Mouse (Mus musculus): ENCODE measurements around the gene Polr1d. TPM values are rescaled to one million over a fixed set of nuclear protein-coding genes. Genes with fewer than 3 reads are reported as not detected.

The Polr1d gene
- total and polyA plus RNA-seq, 3 experiments: 24.2 to 74.8 (median 66.6) TPM

- no peak overlapping the region for H3K27ac ChIP-seq
- no peak for DNase-seq
- WGBS: 97% methylated on average over 4 of the region's 4 CpGs
- no peaks in the 10 kb centered on the region for H3K36me3 ChIP-seq (ENCODE audit: control insufficient read depth, insufficient read depth, low read length)
- no peak overlapping the region for H3K4me3 ChIP-seq
- no peak for TF ChIP-seq POLR2A (IDR thresholded peaks at IDR 0.05; ENCODE audit: insufficient read depth, low read depth, low read length)
- no peak for TF ChIP-seq EP300 (IDR thresholded peaks at IDR 0.05; ENCODE audit: insufficient read depth, low read depth, low read length)
- TF ChIP-seq CTCF (IDR thresholded peaks at IDR 0.05): no peak
- H3K9ac ChIP-seq (ENCODE audit: low read depth, low read length): no peak overlapping the region
- H3K4me1 ChIP-seq (ENCODE audit: control insufficient read depth, insufficient read depth, low read length): no peaks in the 10 kb centered on the region
- no peaks in the 10 kb centered on the region for H3K27me3 ChIP-seq (ENCODE audit: control insufficient read depth, insufficient read depth, low read length)
- intact Hi-C loops (cut with DNase I): no loop called here
- no peaks in the 10 kb centered on the region; the same call in 1 of the 2 replicates for H3K79me2 ChIP-seq (replicated peaks; ENCODE audit: control insufficient read depth, insufficient read depth, low read length)
These were observed 19.7 kb downstream of the Polr1d start for GRCm38 (mm10) chr5:147096586-147096985.

DNA sequence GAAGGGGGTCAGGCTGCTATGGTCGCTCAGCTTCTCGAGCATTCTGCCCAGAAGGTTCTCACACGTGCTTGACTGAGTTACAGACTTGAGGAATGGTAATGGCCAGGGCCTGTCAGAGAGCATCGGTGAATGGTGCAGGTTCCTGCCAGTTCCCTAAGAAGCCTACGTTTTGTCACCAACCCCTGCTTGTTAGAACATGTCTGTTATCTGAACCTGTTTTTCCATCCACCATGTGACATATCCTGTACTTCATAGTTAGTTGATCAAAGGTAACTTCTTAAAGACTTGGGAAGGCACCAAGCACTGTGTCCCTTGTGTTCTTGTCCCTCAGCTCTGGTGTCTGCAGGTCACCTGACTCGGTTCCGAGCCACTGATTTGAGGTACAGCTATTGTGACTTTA lies 21.8 kb downstream of the Polr1d start:
- Histone ChIP-seq H3K27me3 (ENCODE audit: control insufficient read depth, insufficient read depth, low read length) (no peaks in the 10 kb centered on the region), H3K9ac (ENCODE audit: low read depth, low read length) (no peak overlapping the region), H3K4me3 (no peak overlapping the region), H3K79me2 (replicated peaks; ENCODE audit: control insufficient read depth, insufficient read depth, low read length) (no peaks in the 10 kb centered on the region; the same call in 1 of the 2 replicates), H3K36me3 (ENCODE audit: control insufficient read depth, insufficient read depth, low read length) (no peaks in the 10 kb centered on the region), H3K27ac (no peak overlapping the region), H3K4me1 (ENCODE audit: control insufficient read depth, insufficient read depth, low read length) (no peaks in the 10 kb centered on the region)
- 72% methylated on average over 7 of the region's 7 CpGs for WGBS
- TF ChIP-seq EP300 (IDR thresholded peaks at IDR 0.05; ENCODE audit: insufficient read depth, low read depth, low read length) (no peak), CTCF (IDR thresholded peaks at IDR 0.05) (no peak), POLR2A (IDR thresholded peaks at IDR 0.05; ENCODE audit: insufficient read depth, low read depth, low read length) (no peak)
- no peak for DNase-seq
- intact Hi-C loops (cut with DNase I): no loop called here

DNA sequence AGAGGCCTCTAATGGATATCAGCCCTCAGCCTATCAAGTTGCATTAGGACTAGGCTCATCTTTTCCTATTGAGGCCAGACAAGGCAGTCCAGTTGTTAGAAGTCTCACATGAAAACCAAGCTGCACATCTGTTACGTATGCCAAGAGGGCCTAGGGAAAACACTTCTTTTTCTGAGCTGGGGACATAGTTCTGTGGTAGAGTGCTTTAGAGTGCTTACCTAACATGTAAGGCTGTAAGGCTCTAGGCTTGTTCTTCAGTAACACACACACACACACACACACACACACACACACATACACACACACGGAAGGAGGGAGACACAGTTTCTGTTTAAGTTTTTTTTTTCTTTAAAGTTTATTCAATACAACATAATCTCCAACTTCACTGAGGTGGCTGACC lies 23.3 kb downstream of the Polr1d start:
- intact Hi-C loops (cut with DNase I): no loop called here
- 94% methylated on average over 2 of the region's 2 CpGs for WGBS
- Histone ChIP-seq H3K79me2 (replicated peaks; ENCODE audit: control insufficient read depth, insufficient read depth, low read length) (no peaks in the 10 kb centered on the region; the same call in 1 of the 2 replicates), H3K27ac (no peak overlapping the region), H3K4me3 (no peak overlapping the region), H3K9ac (ENCODE audit: low read depth, low read length) (no peak overlapping the region), H3K4me1 (ENCODE audit: control insufficient read depth, insufficient read depth, low read length) (no peaks in the 10 kb centered on the region), H3K27me3 (ENCODE audit: control insufficient read depth, insufficient read depth, low read length) (no peaks in the 10 kb centered on the region), H3K36me3 (ENCODE audit: control insufficient read depth, insufficient read depth, low read length) (no peaks in the 10 kb centered on the region)
- DNase-seq: no peak
- TF ChIP-seq POLR2A (IDR thresholded peaks at IDR 0.05; ENCODE audit: insufficient read depth, low read depth, low read length) (no peak), CTCF (IDR thresholded peaks at IDR 0.05) (no peak), EP300 (IDR thresholded peaks at IDR 0.05; ENCODE audit: insufficient read depth, low read depth, low read length) (no peak)

- H3K4me1 ChIP-seq (ENCODE audit: control insufficient read depth, insufficient read depth, low read length): no peaks in the 10 kb centered on the region
- H3K27ac ChIP-seq: no peak overlapping the region
- 86% methylated on average over 6 of the region's 6 CpGs for WGBS
- H3K79me2 ChIP-seq (replicated peaks; ENCODE audit: control insufficient read depth, insufficient read depth, low read length): no peaks in the 10 kb centered on the region; the same call in 1 of the 2 replicates
- intact Hi-C loops (cut with DNase I): no loop called here
- no peaks in the 10 kb centered on the region for H3K27me3 ChIP-seq (ENCODE audit: control insufficient read depth, insufficient read depth, low read length)
- H3K4me3 ChIP-seq: no peak overlapping the region
- no peak for DNase-seq
- H3K36me3 ChIP-seq (ENCODE audit: control insufficient read depth, insufficient read depth, low read length): no peaks in the 10 kb centered on the region
- no peak overlapping the region for H3K9ac ChIP-seq (ENCODE audit: low read depth, low read length)
- TF ChIP-seq POLR2A (IDR thresholded peaks at IDR 0.05; ENCODE audit: insufficient read depth, low read depth, low read length): no peak
- TF ChIP-seq CTCF (IDR thresholded peaks at IDR 0.05): no peak
- no peak for TF ChIP-seq EP300 (IDR thresholded peaks at IDR 0.05; ENCODE audit: insufficient read depth, low read depth, low read length)
These were observed 25.4 kb downstream of the Polr1d start for GRCm38 (mm10) chr5:147102295-147102694.

DNA sequence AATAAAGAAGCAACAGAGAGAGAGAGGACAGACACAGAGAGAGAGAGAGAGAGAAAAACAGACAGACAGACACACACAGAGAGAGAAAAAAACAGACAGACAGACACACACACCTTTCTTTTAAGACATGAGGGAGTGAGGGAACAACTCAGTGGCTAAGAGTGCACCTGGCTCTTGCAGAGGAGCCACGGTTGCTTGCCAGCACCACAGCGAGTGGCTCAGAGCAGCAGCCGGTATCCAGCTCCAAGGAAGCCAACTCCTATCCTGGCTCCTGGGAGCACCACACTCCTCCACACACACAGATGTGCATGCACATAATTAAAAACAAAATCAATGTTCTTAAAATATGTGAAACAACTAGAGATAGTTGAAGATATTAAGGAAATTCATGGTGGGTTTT lies 30.4 kb downstream of the Polr1d start:
- 86% methylated on average over 3 of the region's 3 CpGs for WGBS
- no peaks in the 10 kb centered on the region for H3K27me3 ChIP-seq (ENCODE audit: control insufficient read depth, insufficient read depth, low read length)
- no peak overlapping the region for H3K9ac ChIP-seq (ENCODE audit: low read depth, low read length)
- no peaks in the 10 kb centered on the region for H3K79me2 ChIP-seq (replicated peaks; ENCODE audit: control insufficient read depth, insufficient read depth, low read length)
- no peak overlapping the region for H3K4me3 ChIP-seq
- no peak for DNase-seq
- no peak overlapping the region for H3K27ac ChIP-seq
- H3K4me1 ChIP-seq (ENCODE audit: control insufficient read depth, insufficient read depth, low read length): no peaks in the 10 kb centered on the region
- intact Hi-C loops (cut with DNase I): no loop called here
- no peaks in the 10 kb centered on the region for H3K36me3 ChIP-seq (ENCODE audit: control insufficient read depth, insufficient read depth, low read length)
- no peak for TF ChIP-seq CTCF (IDR thresholded peaks at IDR 0.05)
- no peak for TF ChIP-seq EP300 (IDR thresholded peaks at IDR 0.05; ENCODE audit: insufficient read depth, low read depth, low read length)
- no peak for TF ChIP-seq POLR2A (IDR thresholded peaks at IDR 0.05; ENCODE audit: insufficient read depth, low read depth, low read length)

DNA sequence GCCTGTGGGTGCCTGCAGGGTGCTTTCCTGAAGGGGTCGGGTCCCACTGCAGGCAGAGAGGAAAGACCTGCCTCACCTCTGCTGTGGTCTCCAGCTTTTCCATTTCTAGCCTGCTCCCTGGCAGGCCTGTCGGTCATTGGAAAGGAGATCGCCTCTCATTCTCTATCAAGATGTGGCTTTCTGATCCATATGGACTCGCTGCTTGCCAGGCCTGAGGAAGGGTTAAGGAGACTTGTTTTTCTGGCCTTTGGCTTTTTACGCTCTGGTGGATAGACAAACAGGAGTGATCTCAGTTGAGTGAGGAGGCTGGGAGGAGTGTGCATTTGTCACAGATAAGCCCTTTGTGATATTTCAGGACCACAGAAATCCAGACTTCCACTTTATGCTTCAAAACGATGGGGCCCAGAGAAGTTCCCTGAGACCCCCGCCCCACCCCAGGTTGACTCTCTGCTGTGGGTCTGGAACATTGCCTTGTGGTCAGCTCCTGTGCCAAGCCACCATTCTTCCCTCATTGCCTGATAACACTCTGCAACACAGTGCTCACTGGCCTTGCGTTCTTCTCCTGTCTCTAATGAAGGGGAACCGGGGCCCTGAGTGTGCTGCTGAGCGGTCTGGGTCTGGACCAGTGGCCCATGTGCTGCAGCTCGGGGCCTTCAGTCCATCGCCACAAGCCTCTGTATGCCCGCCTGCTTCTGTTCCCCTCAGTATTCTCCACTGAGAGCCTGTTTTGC lies 32.2 kb downstream of the Polr1d start:
- Histone ChIP-seq H3K27ac (no peak overlapping the region), H3K36me3 (ENCODE audit: control insufficient read depth, insufficient read depth, low read length) (no peaks in the 10 kb centered on the region), H3K9ac (ENCODE audit: low read depth, low read length) (no peak overlapping the region), H3K27me3 (ENCODE audit: control insufficient read depth, insufficient read depth, low read length) (no peaks in the 10 kb centered on the region), H3K4me3 (no peak overlapping the region), H3K4me1 (ENCODE audit: control insufficient read depth, insufficient read depth, low read length) (no peaks in the 10 kb centered on the region), H3K79me2 (replicated peaks; ENCODE audit: control insufficient read depth, insufficient read depth, low read length) (no peaks in the 10 kb centered on the region)
- no peak for DNase-seq
- TF ChIP-seq EP300 (IDR thresholded peaks at IDR 0.05; ENCODE audit: insufficient read depth, low read depth, low read length): no peak
- no peak for TF ChIP-seq CTCF (IDR thresholded peaks at IDR 0.05)
- no peak for TF ChIP-seq POLR2A (IDR thresholded peaks at IDR 0.05; ENCODE audit: insufficient read depth, low read depth, low read length)
- intact Hi-C loops (cut with DNase I): no loop called here
- WGBS: 91% methylated on average over 13 of the region's 13 CpGs
